Mouse (Mus musculus): ENCODE measurements around the gene Sycn. TPM values are rescaled to one million over a fixed set of nuclear protein-coding genes. Genes with fewer than 3 reads are reported as not detected.
A peak's percentile ranks its signal among the peaks of the same experiment; 100 is the strongest.

The Sycn gene
- total RNA-seq, 2 experiments from 2014 or later: not detected

DNA sequence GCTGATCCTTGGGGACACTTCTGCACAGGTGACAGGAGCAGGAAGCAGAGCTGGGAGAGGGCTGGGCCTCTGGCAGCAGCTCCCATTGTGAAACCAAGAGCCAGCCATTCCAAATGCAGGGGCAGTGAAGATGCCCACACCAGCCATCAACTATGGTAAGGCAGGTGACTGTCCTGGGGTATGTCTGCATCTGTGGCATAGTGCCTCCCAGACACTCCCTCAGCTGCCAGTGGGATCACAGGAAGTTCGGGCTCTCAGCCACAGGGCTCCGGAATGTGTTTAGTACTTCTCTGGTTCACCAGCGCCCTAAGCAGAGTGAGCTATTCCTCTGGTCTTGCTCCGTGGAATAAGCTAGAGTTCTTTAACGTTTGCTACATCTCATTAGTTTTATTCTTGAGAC is 16.4 kb downstream of the Sycn start:
- no peak for ATAC-seq (replicated peaks; ENCODE audit: poor library complexity, severe bottlenecking)

DNA sequence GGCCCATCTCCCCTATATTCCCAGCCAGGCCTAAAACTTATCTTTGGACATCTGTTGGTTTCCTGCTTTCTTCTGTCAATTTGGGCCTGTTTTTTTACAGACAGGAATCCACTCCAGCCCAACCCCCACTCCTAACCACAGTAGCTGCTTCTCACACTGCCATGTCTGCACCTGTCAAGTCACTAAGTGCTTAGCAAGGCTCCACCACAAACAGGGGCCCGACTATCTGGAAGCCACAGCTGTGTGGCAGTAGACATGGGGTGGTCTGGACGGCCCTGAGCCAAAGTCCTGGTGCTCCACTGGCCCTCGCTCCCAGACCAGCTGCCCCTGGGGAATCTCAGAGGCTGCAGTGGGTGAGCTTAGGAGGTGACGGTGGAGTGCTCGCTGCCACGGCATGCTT is 17.0 kb downstream of the Sycn start:
- peak; percentile 35; the same call in 1 of the 2 replicates for ATAC-seq (replicated peaks; ENCODE audit: poor library complexity, severe bottlenecking)

DNA sequence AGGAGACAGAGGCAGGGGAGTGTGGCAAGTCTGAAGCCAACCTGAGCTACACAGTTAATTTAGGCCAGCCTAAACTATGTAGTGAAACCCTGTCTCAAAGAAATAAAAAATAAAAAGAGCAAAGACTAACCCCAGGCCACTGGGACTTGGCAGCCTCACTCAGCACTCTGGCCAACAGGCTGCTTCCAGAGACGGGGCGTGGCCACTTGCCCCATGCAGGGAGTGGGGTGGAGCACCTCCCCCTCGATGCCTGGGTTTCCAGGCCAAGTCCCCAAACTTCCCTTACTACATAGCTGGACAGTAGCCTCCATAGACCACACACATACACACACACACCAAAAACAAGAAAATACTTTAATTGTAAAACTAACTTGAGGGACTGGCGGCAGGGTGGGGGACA is 17.8 kb downstream of the Sycn start:
- no peak for ATAC-seq (replicated peaks; ENCODE audit: poor library complexity, severe bottlenecking)

DNA sequence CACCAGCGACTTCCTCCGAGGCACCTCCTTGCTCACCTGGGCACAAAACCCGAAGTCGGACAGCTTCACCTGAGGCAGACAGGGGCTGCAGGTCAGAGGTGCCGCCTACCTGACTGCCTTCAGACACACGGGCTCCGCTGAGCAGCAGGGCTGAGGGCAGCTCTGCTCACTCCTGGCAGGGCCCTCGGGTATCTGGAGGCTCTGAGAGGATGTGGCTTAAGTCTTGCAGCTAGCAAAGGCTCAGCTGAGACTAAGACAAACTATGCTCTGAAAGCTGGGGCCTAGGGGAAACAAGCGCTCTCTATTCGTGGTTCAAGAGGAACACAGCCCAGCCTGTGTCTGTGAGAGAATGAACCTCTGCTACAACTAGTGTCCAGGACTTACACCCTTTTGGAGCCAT is 20.2 kb downstream of the Sycn start:
- ATAC-seq (replicated peaks; ENCODE audit: poor library complexity, severe bottlenecking): no peak

DNA sequence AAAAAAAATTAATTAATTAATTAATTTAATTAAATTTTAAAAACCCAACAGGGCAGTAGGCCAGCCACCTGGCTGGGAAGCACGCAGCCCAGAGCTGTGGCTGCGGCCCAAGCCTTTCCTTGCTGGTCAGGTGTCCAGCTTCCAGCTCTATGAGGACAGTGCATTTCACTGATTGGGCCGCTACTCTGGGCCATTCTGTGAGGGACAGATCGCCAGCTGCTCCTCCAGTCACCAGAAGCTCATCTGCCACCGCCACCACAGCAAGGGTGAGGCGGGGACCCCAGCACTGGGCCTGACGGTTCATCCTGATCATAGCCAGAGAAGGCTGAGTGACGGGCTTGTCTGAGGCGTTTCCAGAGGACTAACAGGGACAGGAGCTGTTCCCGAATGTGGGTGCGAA is 21.3 kb downstream of the Sycn start:
- ATAC-seq (replicated peaks; ENCODE audit: poor library complexity, severe bottlenecking): no peak

DNA sequence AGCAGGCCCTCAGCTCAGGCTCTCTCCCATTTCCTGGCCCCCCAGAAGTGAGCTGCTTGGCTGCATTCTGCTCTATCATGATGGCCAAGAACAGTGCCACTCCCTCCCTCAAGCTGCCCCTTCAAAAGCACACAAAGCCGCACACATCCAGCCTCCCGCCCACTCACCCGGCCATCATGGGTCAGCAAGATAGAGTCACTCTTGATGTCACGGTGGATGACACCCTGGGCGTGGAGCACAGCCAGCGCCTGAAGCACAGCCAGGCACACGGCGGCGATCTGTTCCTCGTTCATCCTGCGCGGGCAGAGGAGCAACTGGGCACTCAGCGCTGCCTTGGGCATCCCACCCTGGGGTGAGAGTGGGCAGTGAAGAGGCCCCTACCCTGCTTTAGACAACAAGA is 21.7 kb downstream of the Sycn start:
- no peak for ATAC-seq (replicated peaks; ENCODE audit: poor library complexity, severe bottlenecking)

DNA sequence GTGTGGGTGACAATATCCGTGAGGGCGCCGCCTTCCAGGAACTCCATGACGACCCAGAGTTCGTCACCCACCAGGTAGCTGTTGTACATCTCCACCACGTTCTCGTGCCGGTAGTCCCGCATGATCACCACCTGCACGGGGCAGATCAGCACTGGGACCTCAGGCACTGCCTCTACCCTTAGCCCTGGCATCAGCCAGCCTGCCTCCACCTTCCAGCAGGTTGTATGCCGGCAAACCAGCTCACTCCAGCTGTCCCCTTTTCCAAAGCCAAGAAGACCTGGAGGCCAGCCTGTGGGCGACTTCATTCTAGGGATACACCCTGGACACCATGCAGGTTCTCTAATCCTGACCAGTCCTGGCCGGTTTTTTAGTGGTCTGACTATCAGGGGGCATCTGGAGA is 22.3 kb downstream of the Sycn start:
- ATAC-seq (replicated peaks; ENCODE audit: poor library complexity, severe bottlenecking): no peak

DNA sequence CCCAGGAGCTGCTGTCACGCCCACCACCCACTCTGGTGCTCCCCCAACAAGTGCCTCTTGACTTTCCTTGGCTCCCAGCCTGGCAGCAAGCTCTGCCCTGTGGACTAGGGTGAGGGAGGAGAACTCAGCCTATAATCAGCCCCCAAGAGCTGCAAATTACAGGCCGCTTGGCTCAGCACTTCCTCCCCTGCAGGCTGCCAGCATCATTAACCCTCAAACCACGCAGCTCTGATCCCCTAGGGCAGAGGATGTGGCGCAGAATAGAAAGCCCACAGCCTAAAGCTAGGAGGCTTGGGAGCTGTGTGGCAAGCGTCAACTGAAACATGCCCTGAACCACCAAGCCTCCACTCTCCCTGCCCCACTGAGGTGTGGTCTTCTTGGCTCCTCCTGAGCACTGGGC is 24.7 kb downstream of the Sycn start:
- ATAC-seq (replicated peaks; ENCODE audit: poor library complexity, severe bottlenecking): no peak

DNA sequence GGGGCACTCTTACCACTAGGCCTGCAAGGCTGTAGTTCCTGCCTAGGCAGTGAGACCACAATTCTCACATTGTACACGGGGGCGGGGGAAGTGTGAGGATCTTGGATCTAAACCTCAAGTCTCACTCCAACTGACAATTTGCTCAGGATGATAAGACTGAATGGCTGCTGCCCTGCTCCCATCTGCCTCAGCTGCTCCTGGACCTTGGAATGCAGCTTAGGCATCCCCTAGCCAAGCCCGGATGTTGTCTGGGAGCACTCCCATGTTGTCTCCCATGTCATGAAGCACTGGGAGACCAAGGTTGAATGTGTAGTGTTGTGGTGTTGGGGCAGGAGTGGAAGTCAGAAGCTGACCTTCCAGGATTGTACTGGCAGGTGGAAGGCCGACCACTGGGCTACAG is 26.9 kb downstream of the Sycn start:
- ATAC-seq (replicated peaks; ENCODE audit: poor library complexity, severe bottlenecking): no peak

DNA sequence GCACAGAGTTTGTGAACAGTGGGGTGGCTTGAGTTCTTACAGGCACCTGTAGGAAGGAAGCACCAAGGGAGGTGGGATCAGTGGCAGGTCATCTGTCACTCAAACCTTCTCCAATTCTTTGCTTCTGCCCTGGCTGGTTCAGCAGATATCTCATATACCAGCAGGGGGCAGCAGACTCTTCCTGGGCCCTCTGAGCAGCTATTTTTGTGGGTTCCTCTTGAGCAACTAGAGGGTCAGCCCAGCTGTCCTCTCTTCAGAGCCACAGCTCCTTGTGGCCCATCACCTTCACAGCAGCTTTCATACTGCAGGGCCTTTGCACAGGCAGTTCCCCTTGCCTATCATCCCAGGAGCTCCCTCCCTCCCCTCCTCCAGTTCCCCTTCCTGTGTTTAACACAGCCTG is 27.6 kb downstream of the Sycn start:
- peak; percentile 90 for ATAC-seq (replicated peaks; ENCODE audit: poor library complexity, severe bottlenecking)

DNA sequence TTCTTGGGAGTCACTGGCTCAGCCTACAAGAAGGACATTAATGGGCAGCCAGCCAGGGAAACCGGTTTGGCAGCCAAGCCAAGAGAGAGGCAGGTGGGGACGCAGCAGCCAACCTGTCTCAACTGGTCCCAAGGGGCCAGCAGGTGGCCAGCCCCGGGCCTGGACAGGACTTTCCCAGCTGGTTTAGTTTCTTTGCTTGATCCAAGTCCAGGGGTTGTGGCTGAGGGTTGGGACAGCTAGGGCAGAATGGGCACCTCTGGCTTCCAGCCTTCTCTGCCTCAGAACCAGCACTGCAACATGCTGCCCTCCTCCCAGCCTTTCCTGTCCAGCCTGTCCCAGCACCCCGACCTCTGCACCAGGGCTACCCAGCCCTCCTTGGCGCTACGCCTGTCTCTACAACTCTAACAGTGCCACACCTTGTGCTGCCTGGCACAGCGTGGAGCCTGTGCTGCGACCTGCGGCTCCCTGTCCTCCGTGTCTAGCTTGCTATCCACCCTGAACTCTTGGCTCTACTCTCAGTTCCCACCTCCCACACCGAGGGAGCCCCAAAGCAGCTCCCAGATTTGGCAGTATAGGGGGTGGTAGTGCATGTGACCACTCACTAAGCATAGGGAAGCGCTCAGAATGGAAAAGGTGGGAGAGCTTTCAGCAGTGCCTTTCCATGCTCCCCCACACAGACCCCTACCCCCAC is 29.8 kb downstream of the Sycn start:
- no peak for ATAC-seq (replicated peaks; ENCODE audit: poor library complexity, severe bottlenecking)

DNA sequence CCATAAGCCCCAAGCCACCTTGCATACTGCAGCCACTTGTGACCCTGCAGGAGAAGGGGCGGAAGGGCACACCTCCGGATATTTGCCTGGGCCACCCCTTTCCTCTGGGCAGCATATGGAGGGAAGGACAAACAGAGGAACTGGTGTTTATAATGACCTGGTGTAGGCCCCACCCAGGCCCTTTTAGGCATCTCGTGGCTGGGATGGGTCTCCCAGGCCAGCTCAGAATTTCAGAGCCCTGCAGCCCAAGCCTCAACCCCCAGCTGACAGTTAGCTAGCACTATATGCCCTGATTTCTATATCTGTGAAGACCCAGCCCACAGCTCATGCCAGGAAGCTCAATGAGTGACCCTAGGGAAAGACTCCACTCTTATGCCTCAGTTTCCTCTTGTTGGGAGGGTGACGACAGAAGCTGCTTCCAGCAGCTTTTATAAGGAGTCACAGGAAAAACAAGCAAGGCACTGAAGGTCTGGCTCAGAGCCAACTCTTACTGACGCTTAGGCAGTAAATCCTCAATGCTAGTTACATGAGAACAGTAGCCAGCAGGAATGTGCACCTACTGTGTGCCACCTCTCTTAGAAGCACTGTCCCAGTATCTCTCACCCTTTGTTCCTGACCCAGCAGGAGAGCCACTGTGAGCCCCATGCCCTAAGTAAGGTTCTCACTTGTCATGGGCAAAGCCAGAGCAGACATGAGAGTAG is 30.4 kb downstream of the Sycn start:
- ATAC-seq (replicated peaks; ENCODE audit: poor library complexity, severe bottlenecking): no peak

DNA sequence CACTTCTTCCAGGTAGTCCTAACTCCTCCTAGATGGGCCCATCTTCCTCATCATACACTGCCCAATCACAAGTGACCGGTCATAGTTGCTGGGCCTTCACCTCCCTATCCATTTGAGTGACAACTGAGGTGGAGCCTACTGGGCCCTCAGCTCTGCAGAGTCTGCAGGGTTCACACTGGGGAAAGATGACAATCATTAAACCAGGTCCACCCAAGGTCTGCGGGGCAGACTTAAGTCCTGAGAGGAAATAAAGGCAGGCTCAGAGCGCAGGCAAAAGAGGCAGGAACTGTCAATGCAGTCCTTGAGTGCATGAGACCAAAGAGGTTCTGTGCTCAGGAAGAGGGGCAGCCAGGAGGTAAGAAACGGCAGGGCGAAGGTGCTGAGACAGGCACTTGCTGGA is 32.0 kb downstream of the Sycn start:
- ATAC-seq (replicated peaks; ENCODE audit: poor library complexity, severe bottlenecking): no peak

DNA sequence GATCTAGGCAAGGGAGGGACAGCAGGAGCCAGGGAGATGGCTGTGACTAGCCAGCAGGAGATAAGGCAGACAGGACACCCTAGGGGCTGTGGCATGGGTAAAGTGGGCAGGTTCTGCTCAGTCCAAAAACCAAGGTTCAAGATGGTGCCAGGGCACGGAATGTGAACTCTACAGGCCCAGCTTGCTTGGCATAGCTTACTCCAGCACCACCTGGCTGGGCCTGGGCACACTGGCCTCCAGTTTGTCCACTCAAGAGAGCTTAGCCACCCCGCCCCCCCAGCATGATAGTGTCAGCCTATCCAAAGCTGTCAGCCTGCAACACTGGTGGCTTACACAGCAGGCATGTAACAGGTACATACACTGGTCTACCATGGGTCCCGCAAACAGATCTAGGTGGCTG is 32.6 kb downstream of the Sycn start:
- no peak for ATAC-seq (replicated peaks; ENCODE audit: poor library complexity, severe bottlenecking)

DNA sequence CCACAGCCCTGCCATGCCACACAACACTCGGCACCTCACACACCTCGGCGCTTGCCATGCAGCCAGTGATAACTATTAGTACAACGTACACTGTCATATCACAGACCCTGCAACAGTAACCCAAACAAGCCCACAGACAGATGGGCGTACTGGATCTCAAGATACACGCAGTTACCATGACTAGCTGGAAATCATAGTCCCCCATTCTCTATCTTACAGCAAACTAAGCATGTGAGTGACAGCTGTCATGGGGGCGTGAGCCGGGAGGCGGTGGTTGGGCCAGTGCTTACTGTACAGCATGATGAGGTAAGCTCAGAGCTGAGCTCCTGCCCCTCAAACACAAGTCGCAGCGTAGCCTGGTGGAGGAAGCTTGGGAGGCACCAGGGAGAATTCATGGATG is 34.9 kb downstream of the Sycn start:
- ATAC-seq (replicated peaks; ENCODE audit: poor library complexity, severe bottlenecking): no peak

DNA sequence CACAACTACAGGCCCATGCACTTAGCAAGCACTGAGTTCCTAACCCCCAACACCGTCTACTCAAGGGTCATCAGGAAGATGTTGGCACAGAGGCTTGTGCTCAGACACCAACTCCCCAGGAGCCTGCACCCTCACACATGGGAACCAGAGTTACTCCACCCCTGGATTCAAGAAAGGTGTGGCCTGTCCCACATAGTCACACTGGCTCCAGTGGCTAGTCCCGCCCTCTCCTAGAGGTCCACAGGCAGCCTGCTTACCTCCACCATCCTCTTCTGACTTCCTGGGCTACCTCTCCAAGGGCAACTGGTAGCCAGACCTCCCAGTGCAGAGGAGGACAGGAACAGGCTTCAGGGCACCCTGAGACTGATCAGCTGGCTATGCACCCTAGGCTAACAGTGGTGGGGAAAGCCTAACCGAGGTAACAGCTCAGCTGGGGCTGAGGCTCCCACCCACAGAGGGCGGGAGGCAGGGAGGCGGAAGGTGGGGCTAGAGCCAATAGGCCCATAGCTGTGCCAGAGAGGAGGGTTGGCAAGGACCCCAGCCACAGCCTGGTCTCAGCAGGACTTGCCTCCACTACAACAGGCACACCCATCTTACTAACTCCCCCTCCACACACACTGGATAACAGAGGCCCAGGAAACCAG is 35.7 kb downstream of the Sycn start:
- no peak for ATAC-seq (replicated peaks; ENCODE audit: poor library complexity, severe bottlenecking)

DNA sequence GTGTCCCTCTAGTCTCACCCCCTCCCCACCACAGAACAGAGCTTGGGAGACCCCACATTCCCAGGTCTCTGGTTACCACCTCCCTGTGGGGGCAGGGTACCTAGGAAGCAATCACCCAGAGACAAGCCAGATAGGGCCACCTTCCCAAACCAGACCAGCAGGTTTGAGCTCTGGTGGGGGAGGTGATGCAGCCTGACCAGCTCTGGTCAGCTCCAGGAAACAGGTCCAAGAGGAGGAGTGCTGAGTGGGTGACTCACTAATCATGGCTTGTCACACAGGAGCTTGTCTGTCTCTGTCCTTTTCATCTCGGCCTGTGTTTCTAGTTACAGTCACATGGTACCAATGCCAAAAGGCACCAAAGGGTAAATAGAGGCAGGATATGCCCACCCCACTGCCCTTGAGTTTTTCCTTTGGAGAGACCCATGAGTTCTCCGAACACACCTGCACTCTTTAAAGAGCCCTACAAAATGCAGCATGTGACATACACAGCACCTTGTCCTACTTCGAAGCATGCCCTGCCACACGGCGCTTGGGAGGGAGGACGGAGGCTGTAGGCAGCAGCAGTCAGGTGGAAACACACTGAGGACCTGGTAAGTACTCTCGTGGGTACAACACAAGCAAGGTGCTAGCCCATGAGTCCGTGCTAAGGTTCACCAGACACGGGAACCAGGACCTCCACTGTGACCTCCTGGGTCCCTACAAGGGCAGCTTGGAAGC is 37.3 kb downstream of the Sycn start:
- no peak for ATAC-seq (replicated peaks; ENCODE audit: poor library complexity, severe bottlenecking)

DNA sequence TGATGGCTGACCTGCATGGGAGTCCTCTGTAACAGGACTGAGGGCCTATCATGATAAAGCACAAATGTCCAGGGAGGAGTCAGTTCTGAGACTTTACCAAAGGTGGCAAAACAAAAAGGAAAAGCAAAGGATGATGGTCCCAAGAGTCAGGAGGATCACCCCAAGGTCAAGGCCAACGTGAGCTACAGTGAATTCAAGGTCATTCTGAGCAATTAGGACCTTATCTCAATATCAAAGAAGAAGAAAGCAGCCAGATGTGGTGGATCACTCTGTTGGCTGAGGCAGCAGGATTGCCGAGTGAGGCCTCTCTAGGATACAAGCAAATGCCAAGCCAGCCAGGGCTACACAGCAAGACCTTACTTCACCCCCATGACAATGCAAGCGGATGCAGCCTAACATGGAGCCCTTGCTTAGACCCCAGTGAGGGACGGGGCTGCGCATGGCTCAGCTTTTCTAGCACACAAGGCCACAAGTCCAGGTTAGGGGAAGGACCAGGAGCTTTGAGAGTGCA is 37.9 kb downstream of the Sycn start:
- no peak for ATAC-seq (replicated peaks; ENCODE audit: poor library complexity, severe bottlenecking)

DNA sequence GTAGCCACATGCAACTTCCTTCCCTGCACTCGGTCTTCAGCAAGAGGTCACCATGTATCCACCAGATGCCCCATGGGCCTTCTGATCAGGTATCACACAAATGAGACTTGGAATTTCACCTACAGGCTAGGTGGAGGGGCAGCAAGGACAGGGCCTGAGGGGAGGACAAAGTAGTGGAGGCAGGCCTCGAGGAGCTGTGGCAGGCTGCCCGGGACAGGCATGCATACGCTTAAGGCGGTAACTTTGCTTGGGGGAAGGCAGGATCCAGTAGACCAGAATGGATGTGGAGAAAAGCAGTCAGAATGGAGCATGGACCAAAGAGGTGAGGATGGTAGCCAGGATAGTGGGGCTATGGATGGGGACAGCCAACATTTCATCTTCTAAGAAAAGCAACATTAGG is 39.1 kb downstream of the Sycn start:
- no peak for ATAC-seq (replicated peaks; ENCODE audit: poor library complexity, severe bottlenecking)

DNA sequence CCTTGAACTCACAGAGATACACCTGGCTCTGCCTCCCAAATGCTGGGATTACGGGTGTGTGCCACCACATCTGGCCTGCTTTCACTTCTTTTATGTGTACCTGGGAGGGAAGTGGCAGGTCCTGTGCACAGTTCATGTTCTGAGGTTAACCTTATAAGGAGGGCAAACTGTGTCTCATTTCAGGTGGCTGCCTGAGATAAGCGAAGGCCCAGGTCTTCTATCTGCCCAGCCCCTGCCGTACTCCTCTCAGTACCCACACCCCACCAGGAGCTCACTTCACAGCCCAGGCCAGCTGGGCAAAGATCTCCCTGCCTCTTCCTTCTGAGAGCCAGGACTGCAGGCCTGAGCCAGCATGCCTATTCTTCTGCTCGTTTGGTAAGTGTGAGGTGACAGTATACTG is 41.0 kb downstream of the Sycn start:
- ATAC-seq (replicated peaks; ENCODE audit: poor library complexity, severe bottlenecking): no peak

DNA sequence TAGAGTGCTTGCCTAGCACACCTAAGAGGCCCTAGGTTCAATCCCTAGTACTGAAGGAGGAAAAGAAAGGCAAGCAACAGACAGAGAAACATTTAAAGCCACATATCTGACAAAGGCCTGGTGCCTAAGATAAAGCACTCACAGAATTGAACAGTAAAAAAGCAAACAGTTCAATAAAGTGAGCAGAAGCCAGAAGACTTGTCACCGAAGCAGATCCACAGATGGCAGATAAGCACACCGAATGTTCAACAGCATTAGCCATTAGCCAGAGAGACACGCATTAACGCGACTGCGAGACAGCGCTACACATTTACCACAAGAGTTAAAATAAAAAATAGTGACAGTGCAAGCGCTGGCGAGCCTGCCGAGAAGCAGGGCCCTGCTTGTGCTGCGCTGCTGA is 42.2 kb downstream of the Sycn start:
- no peak for ATAC-seq (replicated peaks; ENCODE audit: poor library complexity, severe bottlenecking)

Data from granulocyte monocyte progenitor cell, adult 5-6 weeks (primary cell).